Mouse (Mus musculus): ENCODE data around the gene Cfap46. TPM values are rescaled to one million over a fixed set of nuclear protein-coding genes. Genes with fewer than 3 reads are reported as not detected.

The Cfap46 gene
- 1 to 10 TPM; 2.7 to 3.7 TPM for total RNA-seq (2021)
- long read RNA-seq, partial matches to known transcripts = 1 of 1 reads
- long read RNA-seq, other reads (novel, unspliced or antisense) = 0 of 1 reads

GRCm38 (mm10) chr7:139683706-139684552, at the start of gene Cfap46:
TSS of gene Cfap46 (minus strand) at chr7:139683817.
- DNase-seq (ENCODE audit: low spot score in 2 of 2) = peak; percentile 63 to 79

GRCm38 (mm10) chr7:139731276-139731696, 47.7 kb upstream of the Cfap46 start:
- no peak for DNase-seq (ENCODE audit: low spot score in 2 of 2)

GRCm38 (mm10) chr7:139727072-139727471, 43.5 kb upstream of the Cfap46 start:
- no peak for DNase-seq (ENCODE audit: low spot score in 2 of 2)

- DNase-seq (ENCODE audit: low spot score in 2 of 2) = no peak
These were observed 42.0 kb upstream of the Cfap46 start for GRCm38 (mm10) chr7:139725641-139726040.

GRCm38 (mm10) chr7:139723986-139724385, 40.4 kb upstream of the Cfap46 start:
- DNase-seq (ENCODE audit: low spot score in 2 of 2) = no peak

- DNase-seq (ENCODE audit: low spot score in 2 of 2) = no peak
These were observed 37.6 kb upstream of the Cfap46 start for GRCm38 (mm10) chr7:139721196-139721595.

GRCm38 (mm10) chr7:139717781-139718180, 34.2 kb upstream of the Cfap46 start:
- no peak for DNase-seq (ENCODE audit: low spot score in 2 of 2)

GRCm38 (mm10) chr7:139711821-139712220, 28.2 kb upstream of the Cfap46 start:
- DNase-seq (ENCODE audit: low spot score in 2 of 2) = no peak

GRCm38 (mm10) chr7:139706411-139707120, 22.9 kb upstream of the Cfap46 start:
- DNase-seq (ENCODE audit: low spot score in 2 of 2) = peak; percentile 28 to 53

GRCm38 (mm10) chr7:139705781-139706180, 22.2 kb upstream of the Cfap46 start:
- DNase-seq (ENCODE audit: low spot score in 2 of 2) = no peak

GRCm38 (mm10) chr7:139705081-139705480, 21.5 kb upstream of the Cfap46 start:
- no peak for DNase-seq (ENCODE audit: low spot score in 2 of 2)

GRCm38 (mm10) chr7:139703826-139704199, 20.2 kb upstream of the Cfap46 start:
- no peak for DNase-seq (ENCODE audit: low spot score in 2 of 2)

- peak; percentile 72 to 93 for DNase-seq (ENCODE audit: low spot score in 2 of 2)
These were observed 19.7 kb upstream of the Cfap46 start for GRCm38 (mm10) chr7:139703146-139703825.

GRCm38 (mm10) chr7:139701651-139702301, 18.2 kb upstream of the Cfap46 start:
- DNase-seq (ENCODE audit: low spot score in 2 of 2) = no peak

- DNase-seq (ENCODE audit: low spot score in 2 of 2) = peak; percentile 74 to 90
These were observed 9.2 kb upstream of the Cfap46 start for GRCm38 (mm10) chr7:139692641-139693294.

- no peak for DNase-seq (ENCODE audit: low spot score in 2 of 2)
These were observed 8.6 kb upstream of the Cfap46 start for GRCm38 (mm10) chr7:139692211-139692610.

- no peak for DNase-seq (ENCODE audit: low spot score in 2 of 2)
These were observed 1.7 kb upstream of the Cfap46 start for GRCm38 (mm10) chr7:139685336-139685735.

- peak; percentile 84 to 95 for DNase-seq (ENCODE audit: low spot score in 2 of 2)
These were observed 924 bp upstream of the Cfap46 start for GRCm38 (mm10) chr7:139684553-139684929.

- DNase-seq (ENCODE audit: low spot score in 2 of 2) = no peak
These were observed 1.6 kb downstream of the Cfap46 start for GRCm38 (mm10) chr7:139681921-139682598.

GRCm38 (mm10) chr7:139676433-139676832, 7.2 kb downstream of the Cfap46 start:
- no peak for DNase-seq (ENCODE audit: low spot score in 2 of 2)
